Mouse (Mus musculus) midbrain, embryonic 14.5 days (tissue): Measurements from ENCODE around the gene Pnpla1. TPM values are rescaled to one million over a fixed set of nuclear protein-coding genes. Genes with fewer than 3 reads are reported as not detected.

Experiments used
- ATAC-seq: fragments of 200-750 bp; cut with Nextera tagmentation; 2 replicates; pipeline ENCODE4 v1.8.0; 2017; ENCODE audit warnings: moderate number of reproducible peaks, moderate library complexity; ENCODE audit not compliant: low FRiP score, low TSS enrichment
- DNase-seq: peaks from one replicate; pipeline ENCODE4 v3.0.0-alpha.2; 2015
- H3K27ac ChIP-seq: fragments of 300-500 bp; sonication (generic); replicated peaks from 2 replicates; pipeline ENCODE4 v1.5.1; 2014; ENCODE audit warnings: mild to moderate bottlenecking, low read depth, low read length, moderate library complexity
- H3K27me3 ChIP-seq: fragments of 300-500 bp; sonication (generic); 2 replicates; pipeline ENCODE4 v1.6.1; 2014; ENCODE audit warnings: low read length, control low read depth, mixed read lengths; ENCODE audit not compliant: control insufficient read depth, insufficient read depth
- H3K36me3 ChIP-seq: fragments of 300-500 bp; sonication (generic); 2 replicates; pipeline ENCODE4 v1.6.1; 2014; ENCODE audit warnings: low read length, control low read depth; ENCODE audit not compliant: control insufficient read depth, insufficient read depth
- H3K4me1 ChIP-seq: fragments of 300-500 bp; sonication (generic); 2 replicates; pipeline ENCODE4 v1.6.1; 2014; ENCODE audit warnings: mild to moderate bottlenecking, antibody characterized with exemption, low read length, control low read depth; ENCODE audit not compliant: control insufficient read depth, insufficient read depth
- H3K4me2 ChIP-seq: fragments of 300-500 bp; sonication (generic); 2 replicates; pipeline ENCODE4 v1.6.1; 2014; ENCODE audit warnings: mild to moderate bottlenecking, low read length, moderate library complexity
- H3K4me3 ChIP-seq: fragments of 300-500 bp; sonication (generic); replicated peaks from 2 replicates; pipeline ENCODE4 v1.5.1; 2014; ENCODE audit warnings: low read depth, low read length
- H3K9ac ChIP-seq: fragments of 300-500 bp; sonication (generic); replicated peaks from 2 replicates; pipeline ENCODE4 v1.6.1; 2014; ENCODE audit warnings: mild to moderate bottlenecking, low read length, moderate library complexity
- H3K9me3 ChIP-seq: fragments of 300-500 bp; sonication (generic); 2 replicates; pipeline ENCODE4 v1.6.1; 2016; ENCODE audit warnings: low read length, control low read depth, mixed read lengths; ENCODE audit not compliant: control insufficient read depth
- WGBS: fragments of 180-500 bp; shearing (Covaris S2); extraction: QIAGEN DNeasy Blood & Tissue Kit; methylation state at CpG from one replicate; pipeline ENCODE4 v1.1.7; 2014; 5-methylcytosine and 5-hydroxymethylcytosine counted together
- polyA plus RNA-seq: library from polyadenylated mRNA; unstranded; fragments of >200 nt; fragmentation: Nextera tagmentation; extraction: Ambion mirVana; gene quantifications from 2 replicates; pipeline ENCODE4 v1.2.1, GENCODE M21; 2014

Gene Pnpla1
- polyA plus RNA-seq, 1 experiment from 2014 or later = not detected

- WGBS = 85% methylated on average over 9 of the region's 9 CpGs
- H3K4me2 ChIP-seq = no peak overlapping the region
- H3K36me3 ChIP-seq = no peaks in the 10 kb centered on the region
- H3K9ac ChIP-seq = no peak overlapping the region
- H3K4me3 ChIP-seq = no peak overlapping the region
- no peak overlapping the region for H3K27ac ChIP-seq
- DNase-seq (no peak), ATAC-seq (no peak)
- no peaks in the 10 kb centered on the region for H3K27me3 ChIP-seq
- no peaks in the 10 kb centered on the region for H3K4me1 ChIP-seq
- H3K9me3 ChIP-seq = peaks cover 4% of the 10 kb centered on the region; the same call in 1 of the 2 replicates
Observed at GRCm38 (mm10) chr17:28855166-28855885, 2.9 kb upstream of the Pnpla1 start.

GRCm38 (mm10) chr17:28856030-28856429 lies 2.2 kb upstream of the Pnpla1 start:
- H3K27ac ChIP-seq = 0 out of 2 replicates have a peak overlapping the region, but pooled peaks have one; percentile 20
- no peak overlapping the region for H3K4me2 ChIP-seq
- H3K4me1 ChIP-seq = no peaks in the 10 kb centered on the region
- no peaks in the 10 kb centered on the region for H3K27me3 ChIP-seq
- peaks cover 4% of the 10 kb centered on the region; the same call in 1 of the 2 replicates for H3K9me3 ChIP-seq
- H3K9ac ChIP-seq = no peak overlapping the region
- no peaks in the 10 kb centered on the region for H3K36me3 ChIP-seq
- peak; percentile 7 for DNase-seq
- WGBS = 79% methylated on average over 3 of the region's 3 CpGs
- H3K4me3 ChIP-seq = no peak overlapping the region
- ATAC-seq = no peak

GRCm38 (mm10) chr17:28863926-28864325 lies 5.7 kb downstream of the Pnpla1 start:
- H3K4me1 ChIP-seq = peaks cover 5% of the 10 kb centered on the region; the same call in 1 of the 2 replicates
- no peak for ATAC-seq
- H3K36me3 ChIP-seq = no peaks in the 10 kb centered on the region
- H3K9me3 ChIP-seq = no peaks in the 10 kb centered on the region
- H3K27me3 ChIP-seq = no peaks in the 10 kb centered on the region
- H3K4me3 ChIP-seq = no peak overlapping the region
- H3K27ac ChIP-seq = no peak overlapping the region
- H3K9ac ChIP-seq = no peak overlapping the region
- DNase-seq = no peak
- 73% methylated on average over 7 of the region's 7 CpGs for WGBS
- H3K4me2 ChIP-seq = no peak overlapping the region

GRCm38 (mm10) chr17:28864464-28864863 lies 6.3 kb downstream of the Pnpla1 start:
- ATAC-seq (no peak), DNase-seq (no peak)
- H3K4me1 ChIP-seq = peaks cover 10% of the 10 kb centered on the region; the same call in 1 of the 2 replicates
- 91% methylated on average over 6 of the region's 6 CpGs for WGBS
- H3K9me3 ChIP-seq = no peaks in the 10 kb centered on the region
- H3K4me3 ChIP-seq = no peak overlapping the region
- no peaks in the 10 kb centered on the region for H3K36me3 ChIP-seq
- no peaks in the 10 kb centered on the region for H3K27me3 ChIP-seq
- no peak overlapping the region for H3K27ac ChIP-seq
- no peak overlapping the region for H3K9ac ChIP-seq
- no peak overlapping the region for H3K4me2 ChIP-seq

GRCm38 (mm10) chr17:28866921-28867320 lies 8.7 kb downstream of the Pnpla1 start:
- Histone ChIP-seq H3K4me1 (peaks cover 18% of the 10 kb centered on the region; the same call in 1 of the 2 replicates), H3K4me2 (no peak overlapping the region)
- no peak for ATAC-seq

GRCm38 (mm10) chr17:28867381-28867780 lies 9.2 kb downstream of the Pnpla1 start:
- Histone ChIP-seq H3K4me1 (peaks cover 18% of the 10 kb centered on the region; the same call in 1 of the 2 replicates), H3K9ac (no peak overlapping the region), H3K9me3 (no peaks in the 10 kb centered on the region), H3K4me3 (no peak overlapping the region), H3K36me3 (no peaks in the 10 kb centered on the region), H3K4me2 (no peak overlapping the region), H3K27me3 (no peaks in the 10 kb centered on the region), H3K27ac (no peak overlapping the region)
- 92% methylated on average over 4 of the region's 4 CpGs for WGBS
- no peak for DNase-seq
- ATAC-seq = no peak

More at GRCm38 (mm10) chr17:28866921-28867320, 8.7 kb downstream of the Pnpla1 start:
- Histone ChIP-seq H3K4me3 (no peak overlapping the region), H3K27ac (no peak overlapping the region), H3K36me3 (no peaks in the 10 kb centered on the region), H3K27me3 (no peaks in the 10 kb centered on the region), H3K9me3 (no peaks in the 10 kb centered on the region), H3K9ac (no peak overlapping the region)
- DNase-seq = no peak

- Histone ChIP-seq H3K27me3 (no peaks in the 10 kb centered on the region), H3K4me1 (peaks cover 18% of the 10 kb centered on the region; the same call in 1 of the 2 replicates), H3K4me3 (no peak overlapping the region), H3K36me3 (no peaks in the 10 kb centered on the region), H3K27ac (peak overlapping the region; percentile 91), H3K9ac (no peak overlapping the region), H3K9me3 (no peaks in the 10 kb centered on the region), H3K4me2 (no peak overlapping the region)
- ATAC-seq = peak; percentile 92
- 46% methylated on average over 9 of the region's 9 CpGs for WGBS
- peak; percentile 90 for DNase-seq
Observed at GRCm38 (mm10) chr17:28869412-28870110, 11.3 kb downstream of the Pnpla1 start.

GRCm38 (mm10) chr17:28870435-28870834 lies 12.2 kb downstream of the Pnpla1 start:
- Histone ChIP-seq H3K9me3 (no peaks in the 10 kb centered on the region), H3K36me3 (no peaks in the 10 kb centered on the region), H3K4me1 (peaks cover 18% of the 10 kb centered on the region; the same call in 1 of the 2 replicates), H3K4me3 (no peak overlapping the region), H3K27ac (peak overlapping the region; percentile 91), H3K9ac (no peak overlapping the region), H3K27me3 (no peaks in the 10 kb centered on the region), H3K4me2 (no peak overlapping the region)
- no peak for DNase-seq
- ATAC-seq = no peak
- WGBS = 71% methylated on average over 5 of the region's 5 CpGs
